ENCODE assay signal across 8 mouse cellular contexts in the genomic region with DNA sequence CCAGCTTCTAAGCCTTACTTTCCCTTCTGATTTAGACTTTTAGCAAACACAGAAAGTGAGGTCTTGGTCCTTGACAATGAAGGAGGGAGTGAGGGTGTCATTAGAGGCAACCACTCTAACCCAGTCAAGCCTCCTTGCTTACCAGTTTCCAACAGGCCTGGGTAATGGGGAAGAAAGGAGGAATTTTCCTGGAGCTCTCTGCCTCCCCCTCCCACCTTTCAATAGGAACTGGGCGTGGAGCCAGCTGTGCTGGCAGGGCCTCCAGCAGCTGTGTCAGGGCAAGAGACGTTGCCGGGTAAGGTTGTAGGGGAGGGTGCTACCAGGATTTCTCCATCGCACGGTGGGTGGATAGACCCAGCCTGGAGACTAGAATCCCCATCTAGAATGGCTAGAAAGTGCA. TPM values are rescaled to one million over a fixed set of nuclear protein-coding genes. Genes with fewer than 3 reads are reported as not detected.
DNase-seq lines count a peak whose midpoint lies in the region; ATAC-seq and TF ChIP-seq lines count a peak whose summit lies in the region.
"Had no signal": no experiment of that assay in that cellular context is flagged by ENCODE, and none has a peak within 500 bp of the region (broad histone marks: within the 10 kb centered on the region; RNA-seq: fewer than 3 reads in every experiment).

No protein-coding gene starts in this region.

- H3K9ac ChIP-seq in lung, embryonic 16.5 days (ENCODE audit: low read length), result peak overlapping the region; percentile 16; the same call in 1 of the 2 replicates

- H3K4me1 ChIP-seq in lung, embryonic 16.5 days (replicated peaks; ENCODE audit: control insufficient read depth, insufficient read depth, low read length), result peaks cover 15% of the 10 kb centered on the region

- peak overlapping the region; percentile 21; the same call in 1 of the 2 replicates for H3K27ac ChIP-seq in layer of hippocampus, adult 2 months
- H3K27ac ChIP-seq in gastrocnemius, adult 2 months, result peak overlapping the region; percentile 94
- H3K27ac ChIP-seq in lung, embryonic 16.5 days (ENCODE audit: low read length), result peak overlapping the region; percentile 66

- peak; percentile 70 for ATAC-seq in lung, embryonic 16.5 days (ENCODE audit: low read depth)

- no peaks in the 10 kb centered on the region for H3K27me3 ChIP-seq in lung, embryonic 16.5 days (ENCODE audit: control insufficient read depth, insufficient read depth, low read depth, low read length)
- H3K27me3 ChIP-seq: megakaryocyte, embryonic 14.5 days had no signal

- WGBS in lung, embryonic 16.5 days, result 8% methylated on average over 5 of the region's 5 CpGs

- DNase-seq in layer of hippocampus, adult 2 months (ENCODE audit: low spot score in 2 of 2), result peak in 1 of 2 experiments; percentile 42
- no peak for DNase-seq in layer of hippocampus, adult 8-10 months (ENCODE audit: low spot score in 2 of 2)
- peak; percentile 58 for DNase-seq in brain, adult 2 months (ENCODE audit: low read depth, low spot score)
- DNase-seq in gastrocnemius, adult 2 months, result peak; percentile 92
- no peak for DNase-seq in thymus, postnatal 0 days (ENCODE audit: low spot score)
- DNase-seq in spleen, postnatal 4 days (ENCODE audit: low spot score in 2 of 2), result no peak

- peaks cover 27% of the 10 kb centered on the region for H3K36me3 ChIP-seq in lung, embryonic 16.5 days (ENCODE audit: control insufficient read depth, insufficient read depth, low read length)

- 0 out of 2 replicates have a peak overlapping the region, but pooled peaks have one; percentile 2 for H3K4me2 ChIP-seq in lung, embryonic 16.5 days (ENCODE audit: low read depth, low read length)

- H3K9me3 ChIP-seq in lung, embryonic 16.5 days (ENCODE audit: control insufficient read depth, low read length), result no peaks in the 10 kb centered on the region
- H3K9me3 ChIP-seq: megakaryocyte, embryonic 14.5 days had no signal

- intact Hi-C loops in gastrocnemius, adult 2 months (cut with DNase I), result no loop called here

- TF ChIP-seq CTCF in layer of hippocampus, adult 2 months (conservative IDR thresholded peaks at IDR 0.05), result no peak
- no peak for TF ChIP-seq CTCF in gastrocnemius, adult 2 months (IDR thresholded peaks at IDR 0.05)

- no peak overlapping the region for H3K4me3 ChIP-seq in layer of hippocampus, adult 2 months
- peak overlapping the region; percentile 65 for H3K4me3 ChIP-seq in gastrocnemius, adult 2 months
- no peak overlapping the region for H3K4me3 ChIP-seq in lung, embryonic 16.5 days (ENCODE audit: low read length)
- H3K4me3 ChIP-seq: megakaryocyte, embryonic 14.5 days had no signal

RNA-seq across cellular contexts. Expression of gene Tmod4, which starts 0.7 kb away (rescaled TPM):
- total RNA-seq in layer of hippocampus, adult 2 months (2021), result under 1 TPM in 1 of 2 experiments, not detected in 1; 0.71 TPM
- total RNA-seq in layer of hippocampus, adult 8-10 months (2022), result under 1 TPM in 2 of 4 experiments, not detected in 2; 0.55 to 0.81 TPM
- total RNA-seq in gastrocnemius, adult 2 months (2021), result 100 to 1,000 TPM; 598 to 814 TPM
- polyA plus RNA-seq in lung, embryonic 16.5 days (2015; fragmentation: Nextera tagmentation; extraction: Ambion mirVana), result 2.7 and 4.4 TPM in 2 replicates
- 1.6 and 1.8 TPM in 2 replicates for polyA plus RNA-seq in thymus, postnatal 0 days (2015; fragmentation: Nextera tagmentation; extraction: Ambion mirVana)

RNA-seq across cellular contexts. Expression of gene Scnm1, which starts 8.8 kb away (rescaled TPM):
- total RNA-seq in layer of hippocampus, adult 2 months (2021), result 10 to 100 TPM; 50.4 to 57.5 TPM
- total RNA-seq in layer of hippocampus, adult 8-10 months (2022), result 10 to 100 TPM; 51.4 to 57.8 (median 54.9) TPM
- 10 to 100 TPM; 33.2 to 40.7 TPM for total RNA-seq in gastrocnemius, adult 2 months (2021)
- polyA plus RNA-seq in lung, embryonic 16.5 days (2015; fragmentation: Nextera tagmentation; extraction: Ambion mirVana), result 69.9 and 79.0 TPM in 2 replicates
- 77.4 and 81.3 TPM in 2 replicates for polyA plus RNA-seq in thymus, postnatal 0 days (2015; fragmentation: Nextera tagmentation; extraction: Ambion mirVana)

RNA-seq across cellular contexts. Expression of gene Lysmd1, which starts 8.9 kb away (rescaled TPM):
- total RNA-seq in layer of hippocampus, adult 2 months (2021), result 10 to 100 TPM; 16.4 to 16.7 TPM
- total RNA-seq in layer of hippocampus, adult 8-10 months (2022), result 10 to 100 TPM; 12.5 to 17.7 (median 13.4) TPM
- total RNA-seq in gastrocnemius, adult 2 months (2021), result 1 to 10 TPM; 6.7 to 7.2 TPM
- 16.2 and 16.9 TPM in 2 replicates for polyA plus RNA-seq in lung, embryonic 16.5 days (2015; fragmentation: Nextera tagmentation; extraction: Ambion mirVana)
- 21.1 and 23.4 TPM in 2 replicates for polyA plus RNA-seq in thymus, postnatal 0 days (2015; fragmentation: Nextera tagmentation; extraction: Ambion mirVana)

RNA-seq across cellular contexts. Expression of gene Vps72, which starts 14.2 kb away (rescaled TPM):
- 10 to 100 TPM; 43.5 to 46.1 TPM for total RNA-seq in layer of hippocampus, adult 2 months (2021)
- 10 to 100 TPM; 36.9 to 45.8 (median 43.4) TPM for total RNA-seq in layer of hippocampus, adult 8-10 months (2022)
- 10 to 100 TPM; 48.9 to 73.2 TPM for total RNA-seq in gastrocnemius, adult 2 months (2021)
- 152 and 156 TPM in 2 replicates for polyA plus RNA-seq in lung, embryonic 16.5 days (2015; fragmentation: Nextera tagmentation; extraction: Ambion mirVana)
- 86.1 and 93.6 TPM in 2 replicates for polyA plus RNA-seq in thymus, postnatal 0 days (2015; fragmentation: Nextera tagmentation; extraction: Ambion mirVana)

RNA-seq across cellular contexts. Expression of gene Tnfaip8l2, which starts 17.2 kb away (rescaled TPM):
- total RNA-seq in layer of hippocampus, adult 2 months (2021), result 1 to 10 TPM; 2.5 to 2.7 TPM
- 10 to 100 TPM in 1 of 4 experiments, 1 to 10 TPM in 3; 1.7 to 11.1 (median 5.4) TPM for total RNA-seq in layer of hippocampus, adult 8-10 months (2022)
- under 1 TPM; 0.42 to 0.87 TPM for total RNA-seq in gastrocnemius, adult 2 months (2021)
- 4.0 and 5.4 TPM in 2 replicates for polyA plus RNA-seq in lung, embryonic 16.5 days (2015; fragmentation: Nextera tagmentation; extraction: Ambion mirVana)
- polyA plus RNA-seq in thymus, postnatal 0 days (2015; fragmentation: Nextera tagmentation; extraction: Ambion mirVana), result 39.0 and 41.2 TPM in 2 replicates

Comparison
In these comparisons a context has a peak if more than half of its experiments do, and no peak if none do; other contexts are left out.
1. DNase-seq: peak in brain, adult 2 months (single experiment) and gastrocnemius, adult 2 months (single experiment); none in layer of hippocampus, adult 8-10 months (0 of 2), thymus, postnatal 0 days (single experiment) and spleen, postnatal 4 days (0 of 2).
2. H3K27ac ChIP-seq: peak in every context shown above with its lines; median percentile 94 in gastrocnemius, adult 2 months; 66 in lung, embryonic 16.5 days; 21 in layer of hippocampus, adult 2 months.
3. RNA of gene Tmod4, which starts 0.7 kb away (total RNA-seq): 598 to 814 TPM in gastrocnemius, adult 2 months; 0.71 TPM in layer of hippocampus, adult 2 months and 0.55 to 0.81 TPM in layer of hippocampus, adult 8-10 months; every median in the first group is over 100 times any median in the second.